Mouse (Mus musculus) embryonic fibroblast, embryonic 13.5 days (primary cell): ENCODE measurements around the gene Gm38394.

Experiments
- CTCF ChIP-seq: IDR thresholded peaks from 2 replicates; pipeline ENCODE4 v1.5.1; 2011; ENCODE audit warnings: mild to moderate bottlenecking, control low read depth, low read length, moderate library complexity, borderline replicate concordance; ENCODE audit not compliant: insufficient read depth
- POLR2A ChIP-seq: IDR thresholded peaks from 2 replicates; pipeline ENCODE4 v1.6.1; 2011; ENCODE audit warnings: low read depth, mild to moderate bottlenecking, control low read depth, low read length, moderate library complexity

DNA sequence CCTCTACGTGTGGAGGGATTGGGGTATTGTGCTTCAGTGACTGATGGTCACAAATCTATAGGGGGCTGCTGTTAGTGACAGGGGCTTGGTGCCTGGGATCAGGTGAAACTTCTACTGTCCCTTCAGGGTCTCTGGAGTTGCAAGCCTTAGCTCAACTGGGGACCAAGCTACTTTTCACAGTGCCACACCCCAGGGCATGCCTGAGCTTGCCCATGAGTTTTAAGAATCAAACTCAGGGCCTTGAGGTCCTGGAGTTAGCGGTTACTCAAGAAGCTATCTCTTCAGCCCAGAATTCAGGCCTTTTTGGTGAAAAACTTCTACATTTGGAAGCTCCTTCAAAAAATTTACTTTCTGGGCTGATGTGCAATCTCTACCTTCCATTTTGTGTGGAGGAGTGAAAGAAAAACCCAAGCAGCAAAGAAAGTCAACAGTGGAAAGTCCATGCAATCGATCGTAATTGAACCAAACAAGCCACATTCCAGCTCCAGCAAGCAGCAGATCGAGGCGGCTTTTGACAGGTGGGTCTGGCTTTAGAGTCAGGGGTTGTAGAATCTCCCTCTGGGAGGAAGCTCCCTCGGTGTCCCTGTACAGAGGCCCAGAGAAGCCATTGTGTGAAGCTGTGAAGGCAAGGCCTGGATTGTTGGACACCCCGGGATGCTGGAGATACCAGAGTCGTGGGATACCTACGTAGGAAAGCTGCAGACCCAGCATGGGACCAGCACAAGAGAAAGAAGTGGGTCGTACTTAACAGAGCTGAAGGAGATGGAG lies 3.3 kb upstream of the Gm38394 start:
- TF ChIP-seq CTCF (no peak), POLR2A (no peak)
